Mouse (Mus musculus): Measurements from ENCODE around the gene Rps6kb2. TPM values are rescaled to one million over a fixed set of nuclear protein-coding genes. Genes with fewer than 3 reads are reported as not detected.

Rps6kb2 gene
- total and polyA plus RNA-seq, 2 experiments from 2014 or later = 35.2 to 62.0 TPM

- ATAC-seq (ENCODE audit: insufficient read depth, low read depth) (peak; percentile 10), DNase-seq (ENCODE audit: low spot score) (peak; percentile 61)
- 32% methylated on average over 9 of the region's 9 CpGs for WGBS
- Histone ChIP-seq H3K4me1 (ENCODE audit: control insufficient read depth, insufficient read depth) (peaks cover 29% of the 10 kb centered on the region), H3K9ac (replicated peaks; ENCODE audit: low read depth, low read length) (no peak overlapping the region), H3K27ac (ENCODE audit: low read depth) (peak overlapping the region; percentile 79), H3K9me3 (replicated peaks; ENCODE audit: control insufficient read depth, low read length) (no peaks in the 10 kb centered on the region), H3K4me3 (ENCODE audit: low read depth, low read length) (no peak overlapping the region), H3K36me3 (replicated peaks; ENCODE audit: control insufficient read depth, insufficient read depth, low read length) (0 out of 2 replicates have a peak, but pooled peaks cover 8% of the 10 kb centered on the region), H3K27me3 (ENCODE audit: control insufficient read depth, insufficient read depth, low read length) (no peaks in the 10 kb centered on the region), H3K4me2 (ENCODE audit: low read depth, low read length) (no peak overlapping the region)
- TF ChIP-seq CTCF (IDR thresholded peaks at IDR 0.05; ENCODE audit: low read depth) (no peak), EP300 (IDR thresholded peaks at IDR 0.05; ENCODE audit: low read depth) (peak; percentile 72; the same call in 1 of the 2 replicates)
Measured at GRCm38 (mm10) chr19:4166678-4167476, 3.7 kb upstream of the Rps6kb2 start.

- H3K4me2 ChIP-seq (ENCODE audit: low read depth, low read length) = no peak overlapping the region
- no peaks in the 10 kb centered on the region for H3K9me3 ChIP-seq (replicated peaks; ENCODE audit: control insufficient read depth, low read length)
- TF ChIP-seq EP300 (IDR thresholded peaks at IDR 0.05; ENCODE audit: low read depth) (no peak), CTCF (IDR thresholded peaks at IDR 0.05; ENCODE audit: low read depth) (no peak)
- 59% methylated on average over 2 of the region's 2 CpGs for WGBS
- no peak overlapping the region for H3K9ac ChIP-seq (replicated peaks; ENCODE audit: low read depth, low read length)
- no peak overlapping the region for H3K27ac ChIP-seq (ENCODE audit: low read depth)
- H3K27me3 ChIP-seq (ENCODE audit: control insufficient read depth, insufficient read depth, low read length) = no peaks in the 10 kb centered on the region
- no peak overlapping the region for H3K4me3 ChIP-seq (ENCODE audit: low read depth, low read length)
- ATAC-seq (ENCODE audit: insufficient read depth, low read depth) = no peak
- H3K36me3 ChIP-seq (replicated peaks; ENCODE audit: control insufficient read depth, insufficient read depth, low read length) = peaks cover 26% of the 10 kb centered on the region
- DNase-seq (ENCODE audit: low spot score) = no peak
- H3K4me1 ChIP-seq (ENCODE audit: control insufficient read depth, insufficient read depth) = peaks cover 7% of the 10 kb centered on the region
Measured at GRCm38 (mm10) chr19:4164721-4165120, 1.6 kb upstream of the Rps6kb2 start.

- DNase-seq (ENCODE audit: low spot score) (no peak), ATAC-seq (ENCODE audit: insufficient read depth, low read depth) (no peak)
- no peak overlapping the region for H3K27ac ChIP-seq (ENCODE audit: low read depth)
- no peak overlapping the region for H3K4me3 ChIP-seq (ENCODE audit: low read depth, low read length)
- H3K36me3 ChIP-seq (replicated peaks; ENCODE audit: control insufficient read depth, insufficient read depth, low read length) = peaks cover 32% of the 10 kb centered on the region
- H3K4me1 ChIP-seq (ENCODE audit: control insufficient read depth, insufficient read depth) = peaks cover 7% of the 10 kb centered on the region
- H3K9me3 ChIP-seq (replicated peaks; ENCODE audit: control insufficient read depth, low read length) = no peaks in the 10 kb centered on the region
- no peaks in the 10 kb centered on the region for H3K27me3 ChIP-seq (ENCODE audit: control insufficient read depth, insufficient read depth, low read length)
- TF ChIP-seq CTCF (IDR thresholded peaks at IDR 0.05; ENCODE audit: low read depth) (no peak), EP300 (IDR thresholded peaks at IDR 0.05; ENCODE audit: low read depth) (no peak)
- no peak overlapping the region for H3K4me2 ChIP-seq (ENCODE audit: low read depth, low read length)
- WGBS = 75% methylated on average over 3 of the region's 3 CpGs
- no peak overlapping the region for H3K9ac ChIP-seq (replicated peaks; ENCODE audit: low read depth, low read length)
Measured at GRCm38 (mm10) chr19:4164100-4164499, 946 bp upstream of the Rps6kb2 start.

GRCm38 (mm10) chr19:4163543-4163887, 361 bp upstream of the Rps6kb2 start:
- WGBS = 35% methylated on average over 4 of the region's 4 CpGs
- ATAC-seq (ENCODE audit: insufficient read depth, low read depth) = no peak
- peak overlapping the region; percentile 44; the same call in 1 of the 2 replicates for H3K27ac ChIP-seq (ENCODE audit: low read depth)
- DNase-seq (ENCODE audit: low spot score) = no peak
- peaks cover 7% of the 10 kb centered on the region for H3K4me1 ChIP-seq (ENCODE audit: control insufficient read depth, insufficient read depth)
- H3K9ac ChIP-seq (replicated peaks; ENCODE audit: low read depth, low read length) = peak overlapping the region; percentile 81; the same call in 1 of the 2 replicates
- H3K4me2 ChIP-seq (ENCODE audit: low read depth, low read length) = peak overlapping the region; percentile 81
- H3K9me3 ChIP-seq (replicated peaks; ENCODE audit: control insufficient read depth, low read length) = no peaks in the 10 kb centered on the region
- TF ChIP-seq CTCF (IDR thresholded peaks at IDR 0.05; ENCODE audit: low read depth) (no peak), EP300 (IDR thresholded peaks at IDR 0.05; ENCODE audit: low read depth) (peak; percentile 13; the same call in 1 of the 2 replicates)
- H3K27me3 ChIP-seq (ENCODE audit: control insufficient read depth, insufficient read depth, low read length) = no peaks in the 10 kb centered on the region
- peaks cover 38% of the 10 kb centered on the region for H3K36me3 ChIP-seq (replicated peaks; ENCODE audit: control insufficient read depth, insufficient read depth, low read length)
- peak overlapping the region; percentile 80 for H3K4me3 ChIP-seq (ENCODE audit: low read depth, low read length)

- DNase-seq (ENCODE audit: low spot score) (no peak), ATAC-seq (ENCODE audit: insufficient read depth, low read depth) (no peak)
- 94% methylated on average over 8 of the region's 8 CpGs for WGBS
- no peak overlapping the region for H3K4me2 ChIP-seq (ENCODE audit: low read depth, low read length)
- H3K9ac ChIP-seq (replicated peaks; ENCODE audit: low read depth, low read length) = no peak overlapping the region
- no peaks in the 10 kb centered on the region for H3K9me3 ChIP-seq (replicated peaks; ENCODE audit: control insufficient read depth, low read length)
- H3K4me1 ChIP-seq (ENCODE audit: control insufficient read depth, insufficient read depth) = peaks cover 4% of the 10 kb centered on the region
- peaks cover 56% of the 10 kb centered on the region for H3K36me3 ChIP-seq (replicated peaks; ENCODE audit: control insufficient read depth, insufficient read depth, low read length)
- H3K27me3 ChIP-seq (ENCODE audit: control insufficient read depth, insufficient read depth, low read length) = no peaks in the 10 kb centered on the region
- H3K4me3 ChIP-seq (ENCODE audit: low read depth, low read length) = no peak overlapping the region
- TF ChIP-seq CTCF (IDR thresholded peaks at IDR 0.05; ENCODE audit: low read depth) (no peak), EP300 (IDR thresholded peaks at IDR 0.05; ENCODE audit: low read depth) (no peak)
- no peak overlapping the region for H3K27ac ChIP-seq (ENCODE audit: low read depth)
Measured at GRCm38 (mm10) chr19:4159049-4159448, 4.1 kb downstream of the Rps6kb2 start.
